Mouse (Mus musculus) lung, postnatal 0 days (tissue): ENCODE data around the gene Tmem150c.

Experiments
- CTCF ChIP-seq: IDR thresholded peaks from 2 replicates; pipeline ENCODE4 v1.5.1; 2016; ENCODE audit warnings: antibody characterized with exemption, mild to moderate bottlenecking
- EP300 ChIP-seq: IDR thresholded peaks from 2 replicates; pipeline ENCODE4 v1.6.1; 2016; ENCODE audit warnings: antibody characterized with exemption, mild to moderate bottlenecking, control low read depth

GRCm38 (mm10) chr5:100055866-100056369, 103.7 kb downstream of the Tmem150c start:
- no peak for TF ChIP-seq CTCF
- no peak for TF ChIP-seq EP300
